Mouse (Mus musculus) lung, embryonic 14.5 days (tissue): ENCODE measurements around the gene Itgb1bp1. TPM values are rescaled to one million over a fixed set of nuclear protein-coding genes. Genes with fewer than 3 reads are reported as not detected.

Source experiments
- ATAC-seq: fragments of 200-750 bp; cut with Nextera tagmentation; 2 replicates; pipeline ENCODE4 v1.8.0; 2017; ENCODE audit warnings: mild to moderate bottlenecking, moderate TSS enrichment, moderate library complexity; ENCODE audit not compliant: insufficient read depth
- DNase-seq: peaks from one replicate; pipeline ENCODE4 v3.0.0-alpha.2; 2015
- H3K27ac ChIP-seq: fragments of 300-500 bp; sonication (generic); 2 replicates; pipeline ENCODE4 v1.5.1; 2014; ENCODE audit warnings: low read depth, mild to moderate bottlenecking, moderate library complexity
- H3K27me3 ChIP-seq: fragments of 300-500 bp; sonication (generic); 2 replicates; pipeline ENCODE4 v1.6.1; 2014; ENCODE audit warnings: low read length, control low read depth; ENCODE audit not compliant: insufficient read depth
- H3K36me3 ChIP-seq: fragments of 300-500 bp; sonication (generic); 2 replicates; pipeline ENCODE4 v1.6.1; 2014; ENCODE audit warnings: control low read depth; ENCODE audit not compliant: insufficient read depth
- H3K4me1 ChIP-seq: fragments of 300-500 bp; sonication (generic); 2 replicates; pipeline ENCODE4 v1.6.1; 2014; ENCODE audit warnings: antibody characterized with exemption, control low read depth; ENCODE audit not compliant: insufficient read depth
- H3K4me2 ChIP-seq: fragments of 300-500 bp; sonication (generic); 2 replicates; pipeline ENCODE4 v1.6.1; 2014; ENCODE audit warnings: mild to moderate bottlenecking
- H3K4me3 ChIP-seq: fragments of 300-500 bp; sonication (generic); 2 replicates; pipeline ENCODE4 v1.5.1; 2014; ENCODE audit warnings: low read depth, low read length
- H3K9ac ChIP-seq: fragments of 300-500 bp; sonication (generic); 2 replicates; pipeline ENCODE4 v1.6.1; 2014
- H3K9me3 ChIP-seq: fragments of 300-500 bp; sonication (generic); 2 replicates; pipeline ENCODE4 v1.6.1; 2016; ENCODE audit warnings: low read depth, low read length, control low read depth
- CTCF ChIP-seq: IDR thresholded peaks from 2 replicates; pipeline ENCODE4 v1.5.1; 2016; ENCODE audit warnings: antibody characterized with exemption, low read depth
- WGBS: fragments of 180-500 bp; shearing (Covaris S2); extraction: QIAGEN DNeasy Blood & Tissue Kit; methylation state at CpG from one replicate; pipeline ENCODE4 v1.1.7; 2014; 5-methylcytosine and 5-hydroxymethylcytosine counted together
- polyA plus RNA-seq: library from polyadenylated mRNA; unstranded; fragments of >200 nt; fragmentation: Nextera tagmentation; extraction: Ambion mirVana; gene quantifications from 2 replicates; pipeline ENCODE4 v1.2.1, GENCODE M21; 2014

Itgb1bp1 gene
- polyA plus RNA-seq, 1 experiment from 2014 or later = 49.2 TPM

DNA sequence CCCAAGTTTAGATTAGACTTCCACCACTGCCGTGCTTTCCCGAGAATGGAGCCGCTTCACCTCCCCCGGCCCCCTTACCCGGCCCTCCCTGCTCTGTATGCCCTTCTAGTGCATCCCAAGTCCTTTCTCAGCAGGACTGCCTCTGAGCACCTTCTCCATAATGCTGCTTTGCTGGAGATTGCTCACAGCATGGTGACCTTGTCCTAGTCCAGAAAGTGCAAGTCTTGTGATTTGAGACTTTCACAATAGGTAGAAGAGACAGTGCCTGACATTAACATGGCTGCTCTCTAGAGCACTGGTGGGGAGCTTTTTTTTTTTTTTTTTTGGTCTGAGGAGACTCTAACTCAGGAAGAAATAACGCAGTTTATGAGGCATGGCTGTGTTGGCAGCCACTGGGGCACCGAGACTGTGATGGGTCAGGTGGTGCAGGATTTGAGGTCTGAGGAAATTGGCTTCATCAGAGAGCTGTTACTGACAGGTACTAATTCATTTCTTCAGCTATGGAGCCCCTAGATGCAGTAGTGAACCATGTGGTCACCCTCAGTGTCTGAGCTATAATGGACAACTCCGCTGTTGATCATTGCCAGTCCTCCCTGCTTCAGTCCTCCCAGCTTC lies 71.4 kb downstream of the Itgb1bp1 start:
- no peak for TF ChIP-seq CTCF
- Histone ChIP-seq H3K4me3 (no peak overlapping the region), H3K4me2 (no peak overlapping the region), H3K27ac (no peak overlapping the region), H3K4me1 (no peaks in the 10 kb centered on the region), H3K36me3 (peaks cover 19% of the 10 kb centered on the region; the same call in 1 of the 2 replicates), H3K27me3 (no peaks in the 10 kb centered on the region), H3K9me3 (no peaks in the 10 kb centered on the region), H3K9ac (no peak overlapping the region)
- ATAC-seq (no peak), DNase-seq (no peak)
- 89% methylated on average over 8 of the region's 8 CpGs for WGBS

DNA sequence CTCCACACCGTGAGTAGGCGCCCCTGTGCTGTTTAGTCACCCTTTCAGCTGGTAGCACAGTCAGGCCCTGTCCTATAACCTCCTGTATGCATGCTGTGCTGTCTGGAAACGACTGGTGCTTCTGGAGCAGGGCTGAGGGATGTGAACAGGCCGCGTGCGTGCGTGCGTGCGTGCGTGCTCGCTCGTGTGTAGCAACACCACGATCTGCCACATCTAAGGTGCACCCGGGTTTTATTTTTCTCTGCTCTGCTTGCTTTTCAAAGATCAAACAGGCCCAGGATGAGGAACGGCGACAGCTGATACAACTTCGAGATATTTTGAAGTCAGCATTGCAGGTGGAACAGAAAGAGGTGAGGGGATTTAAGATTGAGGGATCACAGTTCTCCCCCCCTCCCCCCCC lies 73.2 kb downstream of the Itgb1bp1 start:
- H3K27ac ChIP-seq = no peak overlapping the region

DNA sequence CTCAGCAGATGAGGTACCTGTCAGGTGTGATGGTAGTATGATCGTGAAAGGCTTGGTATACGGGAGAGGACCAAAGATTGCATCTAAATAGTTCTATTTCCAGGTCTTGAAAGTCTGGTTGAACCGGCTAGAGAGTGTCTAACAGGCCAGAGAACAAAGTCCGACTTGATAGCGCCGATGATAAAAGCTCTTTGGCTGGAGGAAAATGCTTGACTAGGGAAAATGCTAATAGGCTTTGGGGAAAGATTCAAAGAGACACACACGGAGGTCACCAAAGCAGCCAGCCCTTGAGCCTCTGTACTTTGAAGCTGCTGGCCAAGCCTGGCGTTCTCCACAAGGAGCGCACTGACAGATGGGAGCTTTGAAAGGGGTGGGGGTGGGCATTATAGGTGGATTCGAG lies 76.8 kb downstream of the Itgb1bp1 start:
- TF ChIP-seq CTCF = no peak
- H3K27me3 ChIP-seq = no peaks in the 10 kb centered on the region
- H3K4me2 ChIP-seq = no peak overlapping the region
- H3K4me3 ChIP-seq = no peak overlapping the region
- 74% methylated on average over 10 of the region's 10 CpGs for WGBS
- no peak for DNase-seq
- no peak overlapping the region for H3K9ac ChIP-seq
- no peaks in the 10 kb centered on the region for H3K4me1 ChIP-seq
- H3K27ac ChIP-seq = no peak overlapping the region
- no peak for ATAC-seq
- peaks cover 26% of the 10 kb centered on the region; the same call in 1 of the 2 replicates for H3K36me3 ChIP-seq
- H3K9me3 ChIP-seq = no peaks in the 10 kb centered on the region

More for the DNA sequence above, 73.2 kb downstream of the Itgb1bp1 start:
- TF ChIP-seq CTCF = no peak
- Histone ChIP-seq H3K9me3 (no peaks in the 10 kb centered on the region), H3K4me2 (no peak overlapping the region), H3K9ac (no peak overlapping the region), H3K36me3 (peaks cover 15% of the 10 kb centered on the region; the same call in 1 of the 2 replicates), H3K4me3 (no peak overlapping the region), H3K27me3 (no peaks in the 10 kb centered on the region), H3K4me1 (no peaks in the 10 kb centered on the region)
- WGBS = 89% methylated on average over 17 of the region's 17 CpGs
- DNase-seq (no peak), ATAC-seq (no peak)

DNA sequence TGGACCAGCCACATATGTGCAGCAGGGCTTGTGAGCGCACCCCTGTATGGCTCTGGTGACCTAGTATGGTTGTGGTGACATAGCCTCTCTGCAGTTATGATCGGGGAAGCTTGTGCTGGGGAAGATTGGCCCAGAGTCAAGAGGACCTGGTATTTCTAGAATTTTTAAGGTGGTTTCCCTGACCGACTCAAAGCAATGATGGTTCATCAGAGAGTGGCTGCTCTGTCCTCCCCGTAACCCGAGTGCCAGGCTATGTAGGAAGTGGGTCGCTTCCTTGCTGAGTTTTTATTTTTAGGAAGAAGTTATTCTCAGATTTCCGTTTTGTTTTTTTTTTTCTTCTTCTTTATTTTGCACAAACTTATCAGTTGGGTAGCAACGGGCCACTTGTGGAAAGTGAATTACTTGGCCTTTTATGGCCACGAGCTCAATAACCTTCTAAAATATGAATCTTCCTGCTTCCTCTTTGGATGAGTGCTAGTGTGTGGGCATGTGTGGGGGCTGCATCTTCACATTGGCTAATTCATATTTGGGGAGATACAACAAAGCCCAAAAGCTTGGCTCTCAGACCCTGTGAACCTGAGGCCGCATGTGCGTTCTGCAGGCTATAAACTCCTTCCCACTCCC lies 77.8 kb downstream of the Itgb1bp1 start:
- Histone ChIP-seq H3K9ac (no peak overlapping the region), H3K4me3 (no peak overlapping the region), H3K27ac (no peak overlapping the region), H3K9me3 (no peaks in the 10 kb centered on the region), H3K4me2 (no peak overlapping the region), H3K4me1 (no peaks in the 10 kb centered on the region), H3K36me3 (peaks cover 25% of the 10 kb centered on the region; the same call in 1 of the 2 replicates), H3K27me3 (no peaks in the 10 kb centered on the region)
- 84% methylated on average over 11 of the region's 11 CpGs for WGBS
- DNase-seq (no peak), ATAC-seq (no peak)
- no peak for TF ChIP-seq CTCF

DNA sequence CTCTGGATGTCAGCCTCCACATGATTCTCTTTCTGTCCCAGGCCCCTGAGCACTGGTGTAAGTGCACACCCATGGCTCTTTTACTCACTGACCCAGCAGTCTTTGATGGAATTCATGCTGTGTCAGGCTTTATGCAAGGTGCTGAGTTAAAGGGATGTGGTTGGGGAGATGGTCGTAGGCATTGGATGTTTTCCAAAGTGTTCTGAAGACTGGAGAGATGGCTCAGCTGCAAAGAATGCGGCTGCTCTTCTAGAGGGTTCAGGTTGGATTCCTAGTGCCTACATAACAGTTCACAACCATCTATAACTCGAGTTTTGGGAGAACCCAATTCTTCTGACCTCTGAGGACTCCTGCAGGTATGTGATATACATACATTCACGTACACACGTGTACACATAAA lies 78.7 kb downstream of the Itgb1bp1 start:
- WGBS = 82% methylated on average over 5 of the region's 5 CpGs
- no peak overlapping the region for H3K9ac ChIP-seq
- H3K9me3 ChIP-seq = no peaks in the 10 kb centered on the region
- DNase-seq = no peak
- H3K4me1 ChIP-seq = no peaks in the 10 kb centered on the region
- no peak for TF ChIP-seq CTCF
- ATAC-seq = no peak
- no peak overlapping the region for H3K4me2 ChIP-seq
- H3K27me3 ChIP-seq = no peaks in the 10 kb centered on the region
- H3K36me3 ChIP-seq = peaks cover 18% of the 10 kb centered on the region; the same call in 1 of the 2 replicates
- H3K4me3 ChIP-seq = no peak overlapping the region
- H3K27ac ChIP-seq = no peak overlapping the region

DNA sequence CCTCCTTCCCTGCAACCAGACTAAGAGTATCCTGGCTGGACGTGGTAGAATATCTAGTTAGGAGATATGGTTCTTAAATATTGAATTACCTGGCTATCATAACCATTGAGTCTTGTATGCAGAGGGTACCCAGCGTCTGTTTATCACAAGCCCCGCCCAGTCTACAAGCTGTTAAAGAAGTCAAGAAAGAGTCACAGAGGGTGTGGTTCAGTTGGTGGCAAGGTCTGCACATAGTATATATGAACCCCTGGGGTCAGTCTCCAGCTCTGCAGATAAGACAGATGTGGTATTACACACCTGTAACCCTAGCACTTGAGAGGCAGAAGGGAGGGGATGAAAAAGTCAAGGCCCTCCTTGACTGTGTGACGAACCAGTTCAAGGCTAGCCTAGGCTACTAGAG lies 80.3 kb downstream of the Itgb1bp1 start:
- no peaks in the 10 kb centered on the region for H3K4me1 ChIP-seq
- H3K9ac ChIP-seq = no peak overlapping the region
- ATAC-seq = no peak
- TF ChIP-seq CTCF = no peak
- H3K36me3 ChIP-seq = peaks cover 18% of the 10 kb centered on the region; the same call in 1 of the 2 replicates
- no peak overlapping the region for H3K4me3 ChIP-seq
- no peak overlapping the region for H3K27ac ChIP-seq
- H3K4me2 ChIP-seq = no peak overlapping the region
- H3K27me3 ChIP-seq = no peaks in the 10 kb centered on the region
- no peaks in the 10 kb centered on the region for H3K9me3 ChIP-seq
- DNase-seq = no peak
- WGBS = 87% methylated on average over 4 of the region's 4 CpGs

DNA sequence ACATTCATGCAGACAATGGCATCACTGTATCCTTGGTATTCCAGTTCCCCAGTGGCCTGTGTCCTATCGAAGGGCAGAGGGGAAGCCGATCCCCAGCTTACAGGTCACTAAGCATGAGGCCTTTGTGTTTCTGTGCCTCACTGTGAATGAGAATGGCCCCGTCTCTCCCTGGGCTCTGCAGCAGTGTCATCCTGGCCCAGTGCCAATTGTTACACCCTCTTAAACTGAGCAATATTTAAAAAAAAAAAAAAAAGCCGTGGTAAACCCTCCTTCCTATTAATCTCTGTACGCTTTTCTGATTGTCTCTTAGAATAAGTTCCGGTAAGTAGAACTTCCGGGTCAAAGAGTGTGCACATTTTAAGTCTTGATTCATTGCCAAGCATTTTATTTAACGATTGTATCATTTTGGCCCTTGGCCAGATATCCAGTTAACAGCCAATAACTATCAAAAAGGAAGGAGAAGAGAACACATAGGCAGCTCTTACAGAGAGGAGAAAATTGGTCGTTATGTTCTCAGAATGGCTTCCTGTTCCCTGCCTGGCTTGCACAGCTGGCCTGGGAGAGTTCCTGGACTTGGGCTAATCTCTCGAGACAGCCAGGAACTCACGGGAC lies 81.3 kb downstream of the Itgb1bp1 start:
- 16% methylated on average over 11 of the region's 11 CpGs for WGBS
- Histone ChIP-seq H3K4me1 (no peaks in the 10 kb centered on the region), H3K9me3 (no peaks in the 10 kb centered on the region), H3K4me2 (no peak overlapping the region), H3K36me3 (peaks cover 22% of the 10 kb centered on the region; the same call in 1 of the 2 replicates), H3K27me3 (no peaks in the 10 kb centered on the region), H3K27ac (peak overlapping the region; percentile 39; the same call in 1 of the 2 replicates), H3K4me3 (no peak overlapping the region), H3K9ac (no peak overlapping the region)
- TF ChIP-seq CTCF = no peak
- peak; percentile 80 for ATAC-seq
- DNase-seq = peak; percentile 87
